Mouse (Mus musculus) urinary bladder, postnatal 36 days (tissue): ENCODE measurements around the gene Scgb1b2.

Experiments used
- DNase-seq, 2 experiments: peaks; one replicate each; pipeline ENCODE4 v3.0.0; 2022; ENCODE audit warnings: low spot score in 2 of 2, mixed read lengths in 1 of 2

The Scgb1b2 gene

DNA sequence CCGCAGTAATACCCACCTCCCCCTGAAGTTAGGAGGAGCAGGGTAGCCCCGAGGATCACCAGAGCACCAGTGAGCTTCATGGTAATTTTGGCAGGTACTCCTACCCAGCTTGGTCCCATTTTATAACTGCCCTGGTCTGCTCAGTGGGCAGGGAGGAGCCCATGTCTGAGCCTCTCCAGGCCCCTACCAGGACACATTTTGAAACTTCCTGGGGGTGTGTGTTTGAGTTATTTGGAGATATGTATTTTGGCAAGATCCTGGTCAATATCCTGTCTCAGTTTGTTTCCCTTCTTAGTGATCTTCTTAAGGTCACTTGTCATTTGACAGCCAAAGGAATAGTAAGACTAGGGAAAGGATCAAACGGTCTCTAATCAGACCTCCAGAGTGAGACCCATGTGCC is at the start of gene Scgb1b2:
TSS of gene Scgb1b2 (minus strand) at position 101 of the 400 bp plus-strand sequence.
- no peak for DNase-seq

DNA sequence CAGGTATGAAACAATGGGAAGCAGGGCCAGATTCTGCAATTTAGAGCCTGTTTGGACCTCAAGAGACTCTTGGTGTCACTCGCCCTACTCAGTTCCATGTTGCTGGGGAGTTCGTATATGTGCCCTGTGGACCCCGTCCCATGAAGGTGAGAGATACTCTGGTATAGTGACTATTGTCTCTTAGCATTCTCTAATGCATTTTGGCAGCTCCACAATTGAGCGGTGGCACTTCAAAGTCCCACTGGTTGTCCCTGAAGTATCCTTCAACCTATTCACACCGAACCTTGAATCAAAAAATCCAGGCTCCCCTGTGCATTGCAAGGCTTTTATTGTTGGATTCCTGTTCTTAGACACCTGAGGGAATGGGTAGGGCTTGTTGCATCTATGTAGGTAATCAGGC is 1.4 kb downstream of the Scgb1b2 start, which contains the start of gene Scgb2b2:
TSS of gene Scgb2b2 (plus strand) at position 301 of the 400 bp plus-strand sequence.
- no peak for DNase-seq
